Mouse (Mus musculus) stomach, postnatal 0 days (tissue): Measurements from ENCODE around the gene Sipa1l1. TPM values are rescaled to one million over a fixed set of nuclear protein-coding genes. Genes with fewer than 3 reads are reported as not detected.
A peak's percentile ranks its signal among the peaks of the same experiment; 100 is the strongest.

Experiments
- ATAC-seq: fragments of 200-750 bp; cut with Nextera tagmentation; 2 replicates; pipeline ENCODE4 v1.8.0; 2017; ENCODE audit not compliant: low FRiP score, low TSS enrichment
- DNase-seq: peaks from one replicate; pipeline ENCODE4 v3.0.0-alpha.2; 2016; ENCODE audit warnings: low spot score
- H3K27ac ChIP-seq: fragments of 300-500 bp; sonication (generic); replicated peaks from 2 replicates; pipeline ENCODE4 v1.5.1; 2014; ENCODE audit warnings: mild to moderate bottlenecking, control low read depth
- H3K27me3 ChIP-seq: fragments of 300-500 bp; sonication (generic); 2 replicates; pipeline ENCODE4 v1.6.1; 2014; ENCODE audit warnings: low read length; ENCODE audit not compliant: control insufficient read depth, insufficient read depth
- H3K36me3 ChIP-seq: fragments of 300-500 bp; sonication (generic); 2 replicates; pipeline ENCODE4 v1.6.1; 2014; ENCODE audit warnings: low read length, mixed read lengths; ENCODE audit not compliant: control insufficient read depth, insufficient read depth
- H3K4me1 ChIP-seq: fragments of 300-500 bp; sonication (generic); replicated peaks from 2 replicates; pipeline ENCODE4 v1.6.1; 2014; ENCODE audit warnings: antibody characterized with exemption; ENCODE audit not compliant: control insufficient read depth, insufficient read depth
- H3K4me2 ChIP-seq: fragments of 300-500 bp; sonication (generic); replicated peaks from 2 replicates; pipeline ENCODE4 v1.6.1; 2014; ENCODE audit warnings: low read depth, mild to moderate bottlenecking, control low read depth, moderate library complexity
- H3K4me3 ChIP-seq: fragments of 300-500 bp; sonication (generic); 2 replicates; pipeline ENCODE4 v1.5.1; 2014; ENCODE audit warnings: low read depth, low read length, control low read depth
- H3K9ac ChIP-seq: fragments of 300-500 bp; sonication (generic); 2 replicates; pipeline ENCODE4 v1.6.1; 2014; ENCODE audit warnings: mild to moderate bottlenecking, low read length, control low read depth, mixed read lengths
- H3K9me3 ChIP-seq: fragments of 300-500 bp; sonication (generic); 2 replicates; pipeline ENCODE4 v1.6.1; 2016; ENCODE audit warnings: low read length; ENCODE audit not compliant: control insufficient read depth
- CTCF ChIP-seq: IDR thresholded peaks from 2 replicates; pipeline ENCODE4 v1.5.1; 2016; ENCODE audit warnings: antibody characterized with exemption, low read depth, mild to moderate bottlenecking, moderate library complexity
- EP300 ChIP-seq: optimal IDR thresholded peaks from 2 replicates; pipeline ENCODE3; 2016; ENCODE audit warnings: antibody characterized with exemption
- WGBS: fragments of 180-500 bp; shearing (Covaris S2); extraction: QIAGEN DNeasy Blood & Tissue Kit; methylation state at CpG from one replicate; pipeline ENCODE4 v1.1.7; 2014; 5-methylcytosine and 5-hydroxymethylcytosine counted together
- polyA plus RNA-seq: library from polyadenylated mRNA; unstranded; fragments of >200 nt; fragmentation: Nextera tagmentation; extraction: Ambion mirVana; gene quantifications from 2 replicates; pipeline ENCODE4 v1.2.1, GENCODE M21; 2015

The Sipa1l1 gene
- polyA plus RNA-seq, 1 experiment from 2014 or later: 9.2 TPM

GRCm38 (mm10) chr12:82264083-82264851 lies 95.1 kb downstream of the Sipa1l1 start:
- no peak overlapping the region for H3K27ac ChIP-seq
- ATAC-seq (no peak), DNase-seq (no peak)
- no peaks in the 10 kb centered on the region for H3K9me3 ChIP-seq
- H3K27me3 ChIP-seq: no peaks in the 10 kb centered on the region
- no peaks in the 10 kb centered on the region for H3K4me1 ChIP-seq
- H3K4me3 ChIP-seq: no peak overlapping the region
- H3K4me2 ChIP-seq: no peak overlapping the region
- no peaks in the 10 kb centered on the region for H3K36me3 ChIP-seq
- TF ChIP-seq EP300: no peak
- TF ChIP-seq CTCF: no peak
- no peak overlapping the region for H3K9ac ChIP-seq
- 98% methylated on average over 5 of the region's 5 CpGs for WGBS

- Histone ChIP-seq H3K9me3 (no peaks in the 10 kb centered on the region), H3K4me3 (no peak overlapping the region), H3K9ac (no peak overlapping the region), H3K27me3 (no peaks in the 10 kb centered on the region), H3K4me1 (no peaks in the 10 kb centered on the region), H3K4me2 (no peak overlapping the region), H3K36me3 (no peaks in the 10 kb centered on the region), H3K27ac (no peak overlapping the region)
- WGBS: 69% methylated on average over 9 of the region's 9 CpGs
- peak; percentile 72 for DNase-seq
- TF ChIP-seq CTCF (no peak), EP300 (no peak)
- peak; percentile 54; the same call in 1 of the 2 replicates for ATAC-seq
Measured at GRCm38 (mm10) chr12:82265335-82266274, 96.5 kb downstream of the Sipa1l1 start.

DNA sequence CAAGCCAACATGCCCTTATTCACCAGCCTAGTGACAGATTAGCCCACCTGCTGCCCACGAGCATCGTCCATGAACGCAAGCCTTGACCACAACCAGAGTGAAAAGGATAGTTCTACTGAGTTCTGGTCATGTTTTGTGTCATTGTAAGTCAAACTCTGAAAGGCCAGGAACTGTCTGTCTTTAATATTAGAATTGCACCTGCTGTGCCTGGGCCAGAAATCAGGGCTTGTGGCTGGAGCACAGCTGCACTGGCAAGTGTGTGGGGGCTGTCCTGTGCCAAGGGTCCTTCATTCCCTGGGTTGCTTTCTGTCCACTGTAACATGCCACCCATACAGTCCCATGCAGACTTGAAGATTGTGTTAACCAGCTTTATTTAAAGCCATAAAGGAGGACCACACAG lies 102.3 kb downstream of the Sipa1l1 start:
- WGBS: 84% methylated on average over 3 of the region's 3 CpGs
- ATAC-seq (no peak), DNase-seq (no peak)
- H3K4me3 ChIP-seq: no peak overlapping the region
- H3K4me1 ChIP-seq: no peaks in the 10 kb centered on the region
- no peak overlapping the region for H3K27ac ChIP-seq
- no peaks in the 10 kb centered on the region for H3K27me3 ChIP-seq
- no peaks in the 10 kb centered on the region for H3K9me3 ChIP-seq
- H3K36me3 ChIP-seq: no peaks in the 10 kb centered on the region
- TF ChIP-seq EP300 (no peak), CTCF (no peak)
- H3K9ac ChIP-seq: no peak overlapping the region
- H3K4me2 ChIP-seq: no peak overlapping the region

DNA sequence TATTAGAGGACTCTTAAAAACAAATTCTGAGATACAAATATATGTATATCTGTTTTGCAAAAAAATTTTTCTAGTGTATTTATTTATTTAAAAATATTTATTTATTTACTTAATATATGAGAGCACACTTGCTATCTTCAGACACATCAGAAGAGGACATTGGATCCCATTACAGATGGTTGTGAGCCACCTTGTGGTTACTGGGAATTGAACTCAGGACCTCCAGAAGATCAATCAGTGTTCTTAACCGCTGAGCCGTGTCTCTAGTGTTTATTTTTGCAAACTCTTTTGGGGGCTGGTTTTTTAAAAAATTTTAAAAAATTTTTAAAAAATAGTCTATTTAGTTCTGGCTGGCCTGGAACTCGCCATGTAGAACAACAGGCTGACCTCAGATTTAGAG lies 104.4 kb downstream of the Sipa1l1 start:
- Histone ChIP-seq H3K36me3 (no peaks in the 10 kb centered on the region), H3K9me3 (no peaks in the 10 kb centered on the region), H3K27me3 (no peaks in the 10 kb centered on the region), H3K4me2 (no peak overlapping the region), H3K9ac (no peak overlapping the region), H3K27ac (no peak overlapping the region), H3K4me3 (no peak overlapping the region), H3K4me1 (no peaks in the 10 kb centered on the region)
- DNase-seq (no peak), ATAC-seq (no peak)
- 65% methylated on average over 3 of the region's 3 CpGs for WGBS
- TF ChIP-seq EP300 (no peak), CTCF (peak; percentile 26; the same call in 1 of the 2 replicates)

GRCm38 (mm10) chr12:82274576-82274975 lies 105.5 kb downstream of the Sipa1l1 start:
- H3K36me3 ChIP-seq: no peaks in the 10 kb centered on the region
- no peaks in the 10 kb centered on the region for H3K4me1 ChIP-seq
- DNase-seq (no peak), ATAC-seq (no peak)
- H3K9ac ChIP-seq: no peak overlapping the region
- no peak overlapping the region for H3K4me3 ChIP-seq
- no peaks in the 10 kb centered on the region for H3K27me3 ChIP-seq
- TF ChIP-seq EP300 (no peak), CTCF (no peak)
- 82% methylated on average over 5 of the region's 5 CpGs for WGBS
- H3K9me3 ChIP-seq: no peaks in the 10 kb centered on the region
- no peak overlapping the region for H3K4me2 ChIP-seq
- H3K27ac ChIP-seq: no peak overlapping the region
